Mouse (Mus musculus) CH12F3 (cell line): ENCODE measurements around the gene Tm4sf5.

Experiments
- in situ Hi-C: fragments of 300-500 bp; cut with MboI; formaldehyde crosslinking; loops from 2 replicates; pipeline ENCODE4 v1.14.3; 2020; ENCODE audit warnings: low sequenced_read_pairs

Tm4sf5 gene

DNA sequence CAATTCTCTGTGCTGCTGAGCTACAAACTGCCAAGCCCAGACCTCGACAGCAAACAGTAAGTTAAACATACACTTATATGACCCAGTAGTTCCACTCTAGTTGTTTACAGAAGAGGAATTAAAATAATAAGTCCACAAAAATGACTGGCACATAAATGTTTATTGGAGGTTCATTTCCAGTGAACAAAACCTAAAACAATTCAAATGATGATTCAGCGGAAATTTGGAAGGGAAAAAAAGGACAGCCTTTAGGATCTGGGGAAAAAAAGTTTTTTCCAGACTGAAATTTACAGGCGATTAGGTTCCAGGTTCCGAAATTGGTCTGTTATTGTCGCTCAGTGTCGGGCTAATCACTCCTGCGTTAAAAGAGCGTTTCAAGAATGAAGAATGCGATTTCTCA is 34.4 kb downstream of the Tm4sf5 start:
- in situ Hi-C loops = no loop called here

DNA sequence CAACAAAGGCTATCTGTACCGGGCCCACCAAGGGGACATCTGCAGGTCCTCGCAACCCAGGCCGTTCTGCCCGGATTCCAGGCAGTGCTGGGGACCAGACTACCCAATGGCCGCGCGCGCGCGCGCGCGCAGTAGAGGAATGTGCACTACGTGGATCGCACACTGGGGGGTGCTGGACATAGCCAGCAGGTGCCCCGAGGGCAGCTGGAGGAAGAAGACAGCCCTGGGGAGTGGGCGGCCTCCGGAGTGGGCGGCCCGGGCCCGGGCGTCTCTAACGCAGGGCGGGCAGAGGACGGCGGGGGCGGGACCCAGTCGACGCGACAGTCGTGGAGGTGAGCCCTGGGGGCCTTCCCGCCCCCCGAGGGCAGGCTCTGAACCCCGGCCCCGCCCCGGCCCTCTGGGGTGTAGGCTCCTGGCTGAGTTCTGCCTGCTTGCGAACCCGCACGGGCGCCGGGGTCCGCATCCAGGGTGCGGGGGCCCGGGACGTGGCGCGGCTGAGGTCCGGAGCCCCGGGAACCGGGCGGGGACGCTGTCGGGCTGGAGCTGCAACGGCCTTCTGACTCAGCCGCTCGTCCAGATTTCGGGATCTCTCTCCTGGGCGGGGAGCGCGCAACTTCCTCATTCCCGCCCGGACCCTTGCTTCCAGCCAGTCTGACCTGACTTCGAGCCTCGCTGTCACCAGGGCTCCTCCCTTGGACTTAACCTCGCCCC is 35.0 kb downstream of the Tm4sf5 start, which contains the start of gene Pld2:
Gene Pld2 (plus strand): TSS at position 188 of the 711 bp plus-strand sequence.
- in situ Hi-C loops = no loop called here

DNA sequence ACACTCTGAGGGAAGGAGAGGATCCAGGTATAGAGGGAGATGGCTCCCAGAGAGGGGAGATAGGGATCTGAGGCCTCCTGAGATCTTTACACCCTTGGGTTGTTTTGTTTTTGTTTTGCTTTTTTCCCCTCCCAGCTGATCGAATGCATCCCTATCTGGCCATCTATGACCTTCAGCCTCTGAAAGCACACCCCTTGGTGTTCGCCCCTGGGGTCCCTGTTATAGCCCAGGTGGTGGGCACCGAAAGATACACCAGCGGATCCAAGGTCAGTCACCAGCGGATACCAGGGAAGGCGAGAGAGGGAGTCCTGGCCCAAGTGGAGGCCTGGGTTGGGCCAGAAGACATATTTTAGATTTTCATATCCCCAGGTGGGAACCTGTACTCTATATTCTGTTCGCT is 35.9 kb downstream of the Tm4sf5 start:
- in situ Hi-C loops = no loop called here

DNA sequence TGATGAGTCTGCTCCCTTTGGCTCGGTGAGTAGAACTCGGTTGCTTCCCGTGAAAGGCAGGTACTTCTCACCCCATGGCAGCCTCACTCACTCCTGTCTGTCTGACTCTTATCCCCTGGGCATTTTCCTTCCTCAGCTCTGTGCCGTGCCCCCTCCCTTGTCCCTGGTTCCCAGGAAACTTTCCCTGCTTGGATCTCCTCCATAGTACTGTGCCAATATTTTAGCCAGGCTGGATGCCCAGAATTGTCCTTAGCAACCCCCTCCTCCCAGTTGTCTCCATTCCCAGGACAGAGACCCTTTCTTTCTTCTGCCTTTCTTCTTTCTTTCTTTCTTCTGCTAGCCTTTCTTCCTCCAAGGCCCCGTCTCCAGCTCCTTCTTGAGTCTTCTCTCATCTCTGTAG is 36.4 kb downstream of the Tm4sf5 start:
- in situ Hi-C loops = no loop called here

DNA sequence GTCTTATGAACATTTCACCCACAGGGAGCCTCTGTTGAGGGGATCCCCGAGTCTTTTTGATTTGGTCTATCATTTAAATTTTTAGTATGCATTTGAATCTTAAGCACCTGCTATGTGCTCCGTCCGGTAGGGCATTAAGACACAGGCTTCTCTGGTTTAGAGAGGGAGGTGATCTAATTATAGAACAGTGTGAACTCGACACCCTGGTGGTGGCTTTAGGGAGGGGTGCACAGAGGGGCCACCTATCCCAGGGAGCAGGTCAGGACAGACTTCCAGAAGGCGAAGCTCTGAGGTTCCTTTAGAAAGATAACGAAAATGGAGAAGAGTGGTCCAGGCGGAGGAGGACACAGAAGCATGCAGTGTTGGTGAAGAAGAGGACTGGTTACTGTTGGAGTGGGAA is 39.5 kb downstream of the Tm4sf5 start:
- in situ Hi-C loops = no loop called here

DNA sequence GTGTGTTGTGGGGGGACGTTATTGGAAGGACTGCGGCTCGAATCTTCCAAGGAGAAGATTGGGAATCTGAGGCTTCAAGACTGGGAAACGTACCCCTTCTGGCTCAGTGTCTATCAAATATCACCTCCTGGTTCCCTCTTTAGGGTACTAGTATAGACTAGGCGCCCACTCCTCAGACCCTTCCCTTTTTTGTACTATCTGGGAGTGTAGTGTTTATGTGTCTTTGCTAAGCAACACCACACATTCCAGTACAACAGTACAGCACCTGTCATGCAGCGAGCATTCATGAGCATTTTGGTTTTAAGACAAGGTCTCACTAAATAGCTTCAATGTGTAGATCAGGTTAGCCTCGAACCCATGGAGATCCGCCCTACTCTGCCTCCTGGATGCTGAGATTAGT is 46.5 kb downstream of the Tm4sf5 start:
- in situ Hi-C loops = no loop called here

DNA sequence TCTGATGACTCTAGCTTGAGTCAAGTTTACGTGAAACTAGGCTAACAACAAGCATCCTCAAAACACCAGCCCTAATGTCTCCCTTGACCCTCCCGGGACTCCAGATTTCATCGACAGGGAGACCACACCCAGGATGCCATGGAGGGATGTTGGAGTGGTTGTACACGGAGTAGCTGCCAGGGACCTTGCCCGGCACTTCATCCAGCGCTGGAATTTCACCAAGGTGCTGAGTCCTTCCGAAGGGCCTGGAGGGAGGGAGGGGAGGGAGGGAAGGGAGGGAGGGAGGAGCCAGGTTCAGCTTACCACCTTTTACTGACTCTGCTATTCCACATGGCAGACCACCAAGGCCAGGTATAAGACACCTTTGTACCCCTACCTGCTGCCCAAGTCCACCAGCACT is 48.9 kb downstream of the Tm4sf5 start:
- in situ Hi-C loops = no loop called here

DNA sequence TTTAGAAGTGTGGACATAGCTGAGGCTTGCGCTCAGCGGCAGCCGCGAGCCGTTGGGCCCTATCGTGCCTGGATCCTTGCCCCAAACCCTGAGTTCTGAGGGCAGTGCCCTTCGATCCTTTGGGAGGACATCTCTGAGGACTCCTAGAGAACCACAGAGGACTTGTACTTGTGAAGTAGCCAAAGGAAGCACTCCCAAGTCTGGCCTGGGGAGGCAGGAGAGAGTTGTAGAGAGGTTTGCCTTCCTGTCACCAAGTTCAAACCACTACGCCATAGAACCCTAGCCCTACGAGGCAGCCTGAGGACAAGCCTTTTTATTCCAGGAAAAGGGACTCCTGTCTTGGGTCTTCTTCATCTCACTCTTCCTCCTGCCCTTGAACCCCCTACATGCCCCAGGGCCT is 52.5 kb downstream of the Tm4sf5 start:
- in situ Hi-C loops = no loop called here
